Mouse (Mus musculus) ES-Bruce4 (cell line): ENCODE measurements at regions not wholly inside any gene's neighbourhood (a gene's known extent, or its start where the extent isn't known, plus 50 kb on each side); places are given as distances from the start of the nearest gene placed in this dataset.

Experiments used
- CTCF ChIP-seq: IDR thresholded peaks from one replicate; pipeline ENCODE4 v1.8.1; 2011; ENCODE audit warnings: low read depth, low read length
- POLR2A ChIP-seq: IDR thresholded peaks from one replicate; pipeline ENCODE4 v1.8.1; 2011; ENCODE audit warnings: low read length; ENCODE audit not compliant: insufficient read depth

DNA sequence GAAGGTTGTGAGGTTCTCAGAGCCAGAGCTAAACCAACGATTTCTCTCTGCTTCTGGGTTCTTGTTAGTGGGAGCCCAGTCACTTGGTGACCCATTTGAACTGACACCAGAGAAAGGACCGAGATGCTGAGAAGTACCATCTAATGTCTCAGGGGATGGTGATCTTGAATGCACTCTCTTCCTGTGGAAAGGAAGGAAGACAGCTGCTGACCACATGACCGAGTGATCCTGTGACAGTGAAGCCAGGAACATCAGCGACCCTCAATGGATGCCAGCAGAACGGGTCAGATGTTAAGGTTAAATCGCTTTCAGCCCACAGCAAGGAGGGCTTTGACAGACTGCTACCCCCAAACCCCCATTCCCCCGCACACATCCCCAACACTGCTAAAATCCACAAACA is 78.1 kb upstream of the Ankrd28 start:
- TF ChIP-seq POLR2A = no peak
- no peak for TF ChIP-seq CTCF
